Mouse (Mus musculus): ENCODE measurements around the gene Ripor2.

DNA sequence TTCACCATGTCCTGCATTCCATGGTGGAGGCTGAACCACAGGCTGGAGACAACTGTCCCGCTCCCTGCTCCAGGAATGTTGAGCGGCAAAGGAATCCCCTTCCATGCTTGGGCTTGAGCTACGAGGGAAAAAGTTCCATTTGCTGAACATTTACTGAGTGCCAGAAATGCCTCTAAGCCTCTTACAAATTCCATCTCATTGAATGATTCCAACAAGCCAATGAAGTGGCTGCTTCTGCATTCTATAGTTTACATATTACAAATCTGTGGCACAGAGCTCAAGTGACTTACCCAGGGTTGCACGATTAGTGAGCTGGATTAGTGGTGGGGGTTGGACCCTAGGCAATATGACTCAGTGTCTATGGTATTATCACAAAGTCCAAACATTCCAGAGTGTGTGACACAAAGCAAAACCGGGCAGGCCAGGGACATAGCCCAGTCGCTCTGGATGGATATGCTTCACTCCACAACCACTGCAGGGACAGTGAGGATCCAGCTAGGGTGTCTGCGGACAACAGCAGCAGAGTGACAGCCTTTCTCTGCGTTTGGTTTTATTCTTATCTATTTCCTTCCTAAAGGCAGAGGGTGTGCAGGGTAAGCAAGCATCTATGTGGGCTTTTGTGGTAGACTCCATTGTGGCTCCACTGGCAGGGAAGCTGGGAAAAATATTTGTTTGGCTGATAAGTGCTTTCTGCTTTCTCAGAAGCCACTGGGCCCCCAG, 16.6 kb upstream of the Ripor2 start:
- TF ChIP-seq POLR2A (IDR thresholded peaks at IDR 0.05; ENCODE audit: control insufficient read depth, extremely low read depth, insufficient read depth, low read length, poor library complexity) (no peak), CTCF (IDR thresholded peaks at IDR 0.05; ENCODE audit: borderline replicate concordance, control insufficient read depth, extremely low read depth, insufficient read depth, low read length, poor library complexity) (no peak)
